Mouse (Mus musculus) frontal cortex, postnatal 10 days (tissue): ENCODE data around the gene Igsf8.
"Not testable (repeated sequence)": the region's sequence is repeated elsewhere in the genome, so short reads cannot be mapped to it uniquely, and the experiment has no call there.

Source experiments
- DNase-seq, 2 experiments: peaks; one replicate each; pipeline ENCODE4 v3.0.0; 2022; ENCODE audit warnings: low spot score in 2 of 2, mixed read lengths in 1 of 2

Gene Igsf8

GRCm38 (mm10) chr1:172261477-172262078, at the start of gene Igsf8:
Gene Igsf8, plus strand, starts transcription at chr1:172261641.
- no peak for DNase-seq

GRCm38 (mm10) chr1:172212776-172213175, 48.7 kb upstream of the Igsf8 start:
- no peak for DNase-seq

- no peak for DNase-seq
These were observed 47.7 kb upstream of the Igsf8 start for GRCm38 (mm10) chr1:172213771-172214170.

- DNase-seq, result no peak
These were observed 46.7 kb upstream of the Igsf8 start for GRCm38 (mm10) chr1:172214748-172215147.

GRCm38 (mm10) chr1:172217148-172217547, 44.3 kb upstream of the Igsf8 start:
- DNase-seq, result peak; percentile 87 to 89

GRCm38 (mm10) chr1:172218164-172218910, 43.1 kb upstream of the Igsf8 start:
- no peak for DNase-seq

GRCm38 (mm10) chr1:172219451-172220406, 41.7 kb upstream of the Igsf8 start, which contains the start of gene Casq1:
Gene Casq1, minus strand, starts transcription at chr1:172219868.
- no peak for DNase-seq

GRCm38 (mm10) chr1:172220414-172220813, 41.0 kb upstream of the Igsf8 start:
- no peak for DNase-seq

GRCm38 (mm10) chr1:172221297-172222063, 40.0 kb upstream of the Igsf8 start:
- no peak for DNase-seq

GRCm38 (mm10) chr1:172228209-172228608, 33.2 kb upstream of the Igsf8 start:
- DNase-seq, result no peak

GRCm38 (mm10) chr1:172229215-172229614, 32.2 kb upstream of the Igsf8 start:
- DNase-seq, result no peak

- no peak for DNase-seq
These were observed 20.3 kb upstream of the Igsf8 start for GRCm38 (mm10) chr1:172240945-172241708.

- DNase-seq, result no peak
These were observed 19.0 kb upstream of the Igsf8 start for GRCm38 (mm10) chr1:172242401-172242800.

GRCm38 (mm10) chr1:172243547-172244205, 17.8 kb upstream of the Igsf8 start:
- no peak for DNase-seq

GRCm38 (mm10) chr1:172244645-172245044, 16.8 kb upstream of the Igsf8 start:
- not testable (repeated sequence) for DNase-seq

- DNase-seq, result no peak
These were observed 14.2 kb upstream of the Igsf8 start for GRCm38 (mm10) chr1:172247216-172247615.

GRCm38 (mm10) chr1:172247679-172248078, 13.8 kb upstream of the Igsf8 start:
- DNase-seq, result no peak

- no peak for DNase-seq
These were observed 3.1 kb upstream of the Igsf8 start, which contains the start of gene Atp1a4 for GRCm38 (mm10) chr1:172258314-172258713. Gene Atp1a4, minus strand, starts transcription at chr1:172258414.

- no peak for DNase-seq
These were observed 9.8 kb downstream of the Igsf8 start for GRCm38 (mm10) chr1:172271208-172271607.

- DNase-seq, result no peak
These were observed 10.3 kb downstream of the Igsf8 start for GRCm38 (mm10) chr1:172271765-172272164.
